ENCODE assay signal across 10 mouse cellular contexts in genomic region chr11:56999601-57000001, GRCm38 (mm10). TPM values are rescaled to one million over a fixed set of nuclear protein-coding genes. Genes with fewer than 3 reads are reported as not detected.
DNase-seq lines count a peak whose midpoint lies in the region; ATAC-seq lines count a peak whose summit lies in the region.
"Had no signal": no experiment of that assay in that cellular context is flagged by ENCODE, and none has a peak within 500 bp of the region (broad histone marks: within the 10 kb centered on the region; RNA-seq: fewer than 3 reads in every experiment).

No protein-coding gene starts in this region.

- intact Hi-C loops in heart, postnatal 25 days (cut with DNase I): no loop called here

- no peak for ATAC-seq in megakaryocyte progenitor cell, adult 5-6 weeks (replicated peaks; ENCODE audit: poor library complexity)
- ATAC-seq: forebrain, postnatal 0 days had no signal

- DNase-seq in cerebellum, adult 11-12 months: peak; percentile 10
- DNase-seq in cerebellum, adult 11 months: no peak
- DNase-seq in 3T3-L1 (ENCODE audit: low read depth, low spot score): peak; percentile 90
- DNase-seq in cerebellum, postnatal 25 days: peak; percentile 50 to 63
- peak; percentile 67 for DNase-seq in heart, postnatal 25 days (ENCODE audit: low spot score)
- no peak for DNase-seq in c-Kit-positive CD71-positive TER-119-positive erythroid progenitor cells, embryonic 14.5 days (ENCODE audit: low spot score)
- no peak for DNase-seq in urinary bladder, adult 18-20 months (ENCODE audit: low spot score in 2 of 2)
- DNase-seq: forebrain, postnatal 0 days had no signal

RNA-seq across cellular contexts. Expression of gene Gria1, which starts 11.6 kb away (rescaled TPM):
- total RNA-seq in heart, postnatal 25 days (2021): under 1 TPM; 0.47 to 0.95 TPM
- total RNA-seq in megakaryocyte progenitor cell, adult 5-6 weeks (2015): not detected in 2 replicates
- not detected in 2 replicates for total RNA-seq in megakaryocyte progenitor cell, adult 5-6 weeks (2017)
- total RNA-seq: common myeloid progenitor, adult 5-6 weeks had no signal

Comparison
In these comparisons a context has a peak if more than half of its experiments do, and no peak if none do; other contexts are left out.
1. DNase-seq: peak in cerebellum, adult 11-12 months (single experiment), 3T3-L1 (single experiment), cerebellum, postnatal 25 days (2 of 2) and heart, postnatal 25 days (single experiment); none in cerebellum, adult 11 months (single experiment), c-Kit-positive CD71-positive TER-119-positive erythroid progenitor cells, embryonic 14.5 days (single experiment) and urinary bladder, adult 18-20 months (0 of 2).